Mouse (Mus musculus) urinary bladder, adult 18-20 months (tissue): ENCODE data around the gene Zdhhc1.
A peak's percentile ranks its signal among the peaks of the same experiment; 100 is the strongest.

Experiments
- DNase-seq, 2 experiments: peaks; one replicate each; pipeline ENCODE4 v3.0.0; 2022; ENCODE audit warnings: low spot score in 2 of 2, mixed read lengths in 2 of 2

Zdhhc1 gene

GRCm38 (mm10) chr8:105518436-105519313, 22.0 kb upstream of the Zdhhc1 start, which contains the start of gene Hsd11b2:
TSS of gene Hsd11b2 (plus strand) at chr8:105518755.
- peak in 1 of 2 experiments; percentile 56 for DNase-seq

- DNase-seq: no peak
Observed at GRCm38 (mm10) chr8:105517346-105517745, 20.6 kb upstream of the Zdhhc1 start.

- peak; percentile 52 to 60 for DNase-seq
Observed at GRCm38 (mm10) chr8:105516018-105516645, 19.4 kb upstream of the Zdhhc1 start.

- peak in 1 of 2 experiments; percentile 65 for DNase-seq
Observed at GRCm38 (mm10) chr8:105514656-105515055, 18.0 kb upstream of the Zdhhc1 start.

- DNase-seq: no peak
Observed at GRCm38 (mm10) chr8:105514194-105514593, 17.5 kb upstream of the Zdhhc1 start.

GRCm38 (mm10) chr8:105509997-105510735, 13.5 kb upstream of the Zdhhc1 start:
- DNase-seq: no peak

GRCm38 (mm10) chr8:105508758-105509157, 12.1 kb upstream of the Zdhhc1 start:
- no peak for DNase-seq

- no peak for DNase-seq
Observed at GRCm38 (mm10) chr8:105506977-105507376, 10.3 kb upstream of the Zdhhc1 start.

GRCm38 (mm10) chr8:105504617-105505016, 7.9 kb upstream of the Zdhhc1 start:
- no peak for DNase-seq

GRCm38 (mm10) chr8:105499787-105500186, 3.1 kb upstream of the Zdhhc1 start:
- DNase-seq: no peak

- no peak for DNase-seq
Observed at GRCm38 (mm10) chr8:105495350-105496302, 1.1 kb downstream of the Zdhhc1 start.

GRCm38 (mm10) chr8:105494566-105494965, 2.1 kb downstream of the Zdhhc1 start:
- DNase-seq: no peak

GRCm38 (mm10) chr8:105493495-105493894, 3.2 kb downstream of the Zdhhc1 start:
- DNase-seq: no peak

- DNase-seq: no peak
Observed at GRCm38 (mm10) chr8:105489281-105489680, 7.4 kb downstream of the Zdhhc1 start.

- DNase-seq: no peak
Observed at GRCm38 (mm10) chr8:105488082-105488481, 8.6 kb downstream of the Zdhhc1 start.

- DNase-seq: peak in 1 of 2 experiments; percentile 39
Observed at GRCm38 (mm10) chr8:105484392-105484791, 12.3 kb downstream of the Zdhhc1 start.

- DNase-seq: no peak
Observed at GRCm38 (mm10) chr8:105484030-105484368, 12.7 kb downstream of the Zdhhc1 start.

GRCm38 (mm10) chr8:105483212-105484029, 13.3 kb downstream of the Zdhhc1 start:
- DNase-seq: peak in 1 of 2 experiments; percentile 37

- no peak for DNase-seq
Observed at GRCm38 (mm10) chr8:105482123-105482522, 14.6 kb downstream of the Zdhhc1 start.

- DNase-seq: no peak
Observed at GRCm38 (mm10) chr8:105481453-105481852, 15.2 kb downstream of the Zdhhc1 start.
